Mouse (Mus musculus) spleen, adult 2 months (tissue): ENCODE data around the gene Serp2.

Source experiments
- CTCF ChIP-seq: fragments of 200-500 bp; IDR thresholded peaks from 2 replicates; pipeline ENCODE4 v1.5.1; 2011; ENCODE audit warnings: mild to moderate bottlenecking, inconsistent platforms; ENCODE audit not compliant: insufficient read depth, insufficient read length, insufficient replicate concordance; ENCODE audit errors: extremely low read depth
- POLR2A ChIP-seq: fragments of 200-500 bp; IDR thresholded peaks from 2 replicates; pipeline ENCODE4 v1.6.1; 2011; ENCODE audit warnings: low read depth, low read length, inconsistent platforms

DNA sequence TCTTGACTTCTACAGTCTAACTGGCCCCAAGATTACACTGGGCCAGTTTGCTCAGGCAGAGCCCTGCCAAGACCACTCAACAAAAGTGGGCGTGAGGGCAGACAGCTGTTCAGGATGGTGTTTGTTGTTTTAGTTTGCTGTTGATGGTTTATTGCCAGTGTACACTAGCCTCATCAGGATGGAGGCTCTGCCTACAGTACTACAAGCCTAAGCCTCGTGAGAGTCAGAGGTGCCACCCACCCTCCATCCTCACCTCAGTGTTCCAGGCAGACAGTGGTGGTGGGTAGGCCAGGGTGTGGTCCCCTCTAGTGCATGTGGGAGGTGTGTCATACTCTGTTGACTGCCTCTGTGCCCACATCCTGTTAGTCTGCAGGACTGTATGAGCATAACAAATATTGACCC, 23.0 kb upstream of the Serp2 start:
- TF ChIP-seq POLR2A (no peak), CTCF (no peak)
